Mouse (Mus musculus) embryo, embryonic 10 days (tissue): ENCODE measurements around the gene Itih5.

Experiments used
- DNase-seq: peaks from one replicate; pipeline ENCODE4 v3.0.0-alpha.2; 2015; ENCODE audit warnings: low spot score

Gene Itih5

DNA sequence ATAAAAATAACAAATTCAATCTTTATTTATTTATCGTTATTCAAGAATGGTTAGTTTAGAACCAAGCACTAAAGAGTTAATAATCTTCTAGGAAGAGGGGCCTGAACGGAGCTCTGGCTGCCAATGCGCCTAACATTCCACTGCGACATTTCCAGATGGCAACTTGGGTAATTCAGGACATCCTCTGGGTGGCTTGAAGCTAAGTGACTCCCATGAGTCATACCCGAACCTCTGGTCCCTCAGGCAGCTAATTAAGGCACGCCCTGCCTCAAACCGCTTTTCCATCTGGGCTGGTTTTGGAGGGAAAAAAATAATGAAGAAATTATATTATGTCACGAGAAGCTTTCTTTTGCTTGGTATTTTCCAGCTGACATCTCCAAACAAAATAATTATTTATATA is 14.6 kb downstream of the Itih5 start:
- DNase-seq: no peak

- no peak for DNase-seq
Measured at GRCm38 (mm10) chr2:10169991-10170390, 16.6 kb downstream of the Itih5 start.

DNA sequence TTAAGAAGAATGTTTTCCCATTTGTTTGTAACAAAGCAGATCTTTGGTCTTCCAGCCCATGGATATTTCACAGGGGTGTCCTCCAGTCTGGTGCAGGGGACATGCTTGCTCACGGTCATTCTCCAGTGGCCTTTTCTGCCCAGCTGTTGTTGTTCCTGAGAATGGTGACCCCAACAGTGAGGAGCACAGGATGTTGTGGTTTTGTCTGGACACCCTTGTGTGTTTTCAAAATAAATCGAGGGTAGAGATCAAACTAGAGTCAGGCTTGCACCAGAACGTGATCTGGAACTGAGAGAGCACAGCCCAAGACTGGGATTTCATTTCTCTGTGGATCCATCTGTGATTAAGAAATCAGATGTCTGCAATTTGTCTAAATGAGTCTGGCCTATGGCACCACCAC is 40.2 kb downstream of the Itih5 start:
- no peak for DNase-seq

DNA sequence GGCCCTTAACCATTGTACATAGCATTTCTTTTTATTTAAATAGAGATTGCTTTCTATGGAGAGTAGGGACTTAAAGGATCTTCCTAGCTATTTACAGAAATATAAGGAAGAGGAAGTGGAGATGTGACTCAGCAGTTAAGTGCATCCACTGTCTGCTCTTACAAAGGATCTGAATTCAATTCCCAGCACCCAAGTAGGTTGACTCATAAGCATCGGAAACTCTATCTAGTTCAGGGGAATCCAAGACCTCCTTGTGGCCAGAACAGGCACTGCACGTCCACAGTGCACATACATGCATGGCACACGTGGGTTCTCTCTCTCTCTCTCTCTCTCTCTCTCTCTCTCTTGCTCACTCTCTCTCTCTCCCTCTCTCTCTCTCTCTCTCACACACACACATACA is 41.8 kb downstream of the Itih5 start:
- DNase-seq: no peak

- no peak for DNase-seq
Measured at GRCm38 (mm10) chr2:10199326-10199725, 46.0 kb downstream of the Itih5 start.

DNA sequence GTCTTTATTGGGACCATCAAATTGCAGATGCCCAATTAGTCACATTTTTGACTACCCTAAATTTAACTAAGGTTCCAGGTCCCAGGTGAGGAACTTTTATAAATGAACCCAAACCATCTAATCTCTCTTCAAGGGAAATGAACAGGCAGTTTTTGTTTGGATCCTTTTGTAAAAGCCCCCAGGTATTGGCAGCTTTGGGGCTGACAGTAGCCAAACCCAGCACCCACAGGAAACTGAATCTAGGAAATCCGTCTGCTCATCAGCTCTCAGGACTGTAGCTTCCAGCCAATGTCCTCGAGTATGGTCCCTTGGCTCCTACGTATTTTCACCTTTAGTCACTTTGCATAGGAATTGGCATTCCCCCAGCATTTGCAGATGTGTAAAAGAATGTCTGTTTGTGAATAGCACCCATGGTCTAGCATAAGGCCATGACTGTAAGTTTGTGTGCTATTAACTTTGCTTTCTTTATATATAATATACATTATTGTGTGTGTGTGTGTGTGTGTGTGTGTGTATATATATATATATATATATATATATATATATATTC is 47.4 kb downstream of the Itih5 start:
- DNase-seq: no peak

- DNase-seq: no peak
Measured at GRCm38 (mm10) chr2:10204301-10204700, 50.9 kb downstream of the Itih5 start.

DNA sequence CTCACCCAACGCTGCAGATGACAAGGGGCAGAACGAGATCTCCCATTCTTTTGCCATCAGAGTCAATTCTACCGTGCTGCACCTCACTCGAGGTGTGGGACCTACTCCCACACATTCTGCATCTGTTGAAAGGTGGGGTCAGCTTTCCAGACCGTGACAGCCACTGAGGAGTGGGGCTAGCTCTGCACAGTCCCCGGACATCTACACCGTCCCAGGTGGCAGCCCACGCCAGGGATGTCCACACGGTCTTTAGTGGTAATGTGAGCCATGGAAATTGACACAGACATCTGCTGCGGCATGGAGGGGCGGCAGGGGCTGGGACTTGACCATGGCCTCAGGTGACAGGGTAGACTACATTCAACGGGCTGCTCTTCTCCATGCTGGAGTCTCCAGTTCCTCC is 60.1 kb downstream of the Itih5 start:
- no peak for DNase-seq

GRCm38 (mm10) chr2:10215876-10216565 is 62.6 kb downstream of the Itih5 start:
- DNase-seq: no peak

- DNase-seq: peak; percentile 28
Measured at GRCm38 (mm10) chr2:10216566-10217247, 63.3 kb downstream of the Itih5 start.

DNA sequence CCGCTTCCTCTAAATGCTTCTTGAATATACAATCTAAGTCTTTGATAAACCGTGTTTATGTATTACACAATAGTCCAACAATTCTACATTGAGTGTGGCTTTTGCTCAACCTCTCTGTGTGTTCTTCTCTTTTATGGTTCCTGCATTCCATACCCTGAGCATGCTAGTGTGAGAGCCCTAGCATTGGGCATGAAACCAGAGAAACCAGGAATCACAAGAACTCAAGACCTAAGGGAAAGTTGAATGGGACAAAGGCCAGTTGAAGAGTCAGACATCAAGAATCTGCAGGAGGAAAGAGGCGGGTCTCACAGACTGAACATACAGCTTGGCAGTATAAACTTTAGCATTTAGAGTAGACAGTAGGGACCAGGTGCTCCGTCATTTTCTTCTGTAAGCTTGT is 68.5 kb downstream of the Itih5 start:
- no peak for DNase-seq

DNA sequence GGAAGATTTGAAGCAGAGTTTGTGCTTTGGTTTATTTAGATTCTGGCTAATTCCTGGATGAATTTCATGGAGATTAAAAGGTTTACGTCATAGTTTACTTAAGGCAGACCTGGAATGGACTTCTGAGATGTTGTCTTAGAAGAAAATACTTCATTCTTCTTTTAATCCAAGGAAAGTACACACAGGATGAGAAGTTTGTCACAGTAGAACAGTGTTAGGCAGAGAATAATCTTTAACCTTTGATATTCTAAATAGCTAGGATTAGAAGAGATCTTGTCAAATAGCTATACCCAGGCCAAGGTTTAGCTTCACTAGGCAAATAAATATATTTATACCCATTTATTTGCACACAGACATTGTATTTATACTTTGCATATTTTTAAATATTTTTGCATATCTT is 73.5 kb downstream of the Itih5 start:
- DNase-seq: no peak

DNA sequence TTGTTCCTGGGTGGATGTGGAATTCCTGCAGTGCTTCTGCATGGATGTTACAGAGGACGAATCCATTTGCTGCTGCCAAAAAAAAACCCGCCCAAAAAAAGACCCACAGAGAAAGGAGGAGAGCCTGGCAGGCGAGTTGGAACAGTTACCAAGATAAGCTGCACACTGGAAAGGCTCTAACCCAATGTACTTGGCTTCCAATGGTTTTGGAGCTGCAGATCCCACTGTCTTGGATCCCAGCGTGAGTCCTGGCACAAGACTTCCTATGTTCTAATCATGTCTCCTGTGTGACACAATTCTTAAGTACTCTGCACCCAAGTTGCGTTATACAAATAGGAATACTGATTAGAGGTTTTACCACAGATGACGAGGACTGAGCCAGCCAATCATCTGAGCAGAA is 78.6 kb downstream of the Itih5 start:
- DNase-seq: no peak

- DNase-seq: no peak
Measured at GRCm38 (mm10) chr2:10236554-10236953, 83.2 kb downstream of the Itih5 start.

DNA sequence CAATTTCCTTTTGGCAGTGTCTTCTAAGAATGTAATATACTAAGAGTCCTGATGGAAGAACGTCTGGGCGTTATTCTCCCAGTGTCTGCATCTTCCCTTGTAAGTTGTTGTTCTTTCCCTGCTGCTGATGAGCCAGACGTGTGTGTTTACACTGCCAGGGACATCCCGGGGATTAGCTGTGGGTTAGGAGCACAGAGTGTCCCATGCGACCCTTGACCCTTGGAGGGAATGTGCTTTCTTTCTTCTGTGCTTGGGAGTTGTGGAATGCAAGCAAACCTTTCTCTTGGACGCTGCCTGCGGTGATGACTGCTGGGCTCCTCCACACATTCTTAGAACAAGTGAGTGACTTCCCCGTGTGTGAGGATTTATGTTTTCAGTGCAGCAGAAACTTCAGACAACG is 89.6 kb downstream of the Itih5 start:
- DNase-seq: peak; percentile 82

DNA sequence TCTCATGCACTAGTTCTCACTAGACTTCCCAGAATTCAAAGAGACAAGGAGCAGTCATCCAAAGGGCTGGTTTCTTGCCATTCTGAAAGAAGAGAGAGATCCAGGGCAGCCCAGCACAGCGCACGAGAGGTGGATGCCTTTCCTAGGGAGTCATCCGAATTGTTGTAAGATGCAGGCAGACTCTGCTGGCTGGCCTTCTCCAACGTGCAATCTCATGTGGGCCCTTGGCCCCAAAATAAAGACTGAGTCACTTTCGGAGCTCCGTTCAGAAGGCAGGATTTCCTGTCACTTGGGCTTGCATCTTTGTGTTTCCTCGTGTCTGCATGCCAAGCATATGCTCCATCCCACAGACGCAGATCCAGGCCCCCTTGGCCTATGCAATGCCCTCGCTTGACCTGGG is 97.1 kb downstream of the Itih5 start:
- no peak for DNase-seq

GRCm38 (mm10) chr2:10250926-10251325 is 97.6 kb downstream of the Itih5 start:
- DNase-seq: no peak

DNA sequence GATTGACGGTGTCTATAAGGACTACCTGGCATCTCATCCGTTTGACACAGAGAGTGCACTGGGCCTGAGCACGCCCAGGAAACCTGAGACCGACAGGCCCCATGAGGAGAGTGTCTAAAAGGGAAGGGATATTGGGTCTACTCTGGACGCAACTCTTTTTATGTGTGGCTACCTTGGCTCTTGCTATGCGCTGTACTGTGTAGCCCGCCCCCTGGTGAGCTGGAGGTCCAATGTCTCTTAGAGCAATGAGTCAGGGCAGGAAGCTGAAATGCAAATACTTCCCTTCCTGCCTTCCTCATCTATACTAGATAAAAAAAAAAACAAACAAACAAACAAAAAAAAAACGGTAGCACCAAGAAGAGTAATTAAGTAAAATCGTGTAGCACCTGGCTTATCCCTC is 98.1 kb downstream of the Itih5 start:
- no peak for DNase-seq

DNA sequence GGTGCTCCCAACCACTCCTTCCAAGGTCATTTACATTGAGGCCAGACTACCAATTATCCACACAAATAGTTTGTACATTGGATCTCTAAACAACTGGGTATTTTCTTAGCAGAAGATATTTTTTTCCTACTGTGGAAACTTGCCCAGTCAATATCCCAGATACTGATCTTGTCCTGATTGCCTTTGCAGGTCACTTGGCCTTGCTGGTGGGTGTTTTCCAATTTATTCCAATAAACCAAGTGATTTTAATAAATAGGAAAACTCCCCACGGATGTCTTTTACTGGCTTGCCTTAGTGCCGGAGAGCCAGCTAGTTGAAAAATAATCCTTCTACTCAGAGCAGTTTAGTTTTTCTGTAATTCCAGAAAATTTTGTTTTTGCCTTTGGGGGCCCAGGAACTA is 98.6 kb downstream of the Itih5 start:
- DNase-seq: no peak

GRCm38 (mm10) chr2:10253351-10253750 is 100.0 kb downstream of the Itih5 start:
- DNase-seq: peak; percentile 22

GRCm38 (mm10) chr2:10256949-10257348 is 103.6 kb downstream of the Itih5 start:
- no peak for DNase-seq

DNA sequence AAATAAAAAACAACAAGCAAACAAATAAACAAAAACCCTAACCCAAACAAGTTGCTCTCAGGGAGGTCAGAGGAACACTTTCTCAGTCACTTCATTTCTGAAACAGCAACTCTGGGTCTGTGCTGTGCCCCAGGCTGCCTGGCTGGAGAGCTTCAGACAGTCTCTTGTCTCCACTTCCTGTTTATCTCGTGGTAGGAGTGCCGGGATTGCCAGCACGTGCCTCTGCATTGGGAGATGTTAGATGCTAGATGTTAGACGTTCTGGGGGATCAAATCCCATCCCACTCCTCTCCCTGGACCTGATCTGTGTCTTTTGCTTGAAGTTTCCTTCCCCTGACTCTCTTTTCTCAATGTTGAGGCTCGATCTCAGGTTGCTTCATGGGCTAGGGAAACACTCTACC is 104.9 kb downstream of the Itih5 start:
- no peak for DNase-seq

- DNase-seq: no peak
Measured at GRCm38 (mm10) chr2:10260109-10260508, 106.7 kb downstream of the Itih5 start.

- no peak for DNase-seq
Measured at GRCm38 (mm10) chr2:10261337-10261736, 108.0 kb downstream of the Itih5 start.
